Mouse (Mus musculus) megakaryocyte, embryonic 14.5 days (primary cell): ENCODE results near the gene Braf. TPM values are rescaled to one million over a fixed set of nuclear protein-coding genes. Genes with fewer than 3 reads are reported as not detected.

Experiments used
- H3K27me3 ChIP-seq: replicated peaks from 2 replicates; pipeline ENCODE3; 2012; ENCODE audit warnings: inconsistent platforms
- H3K36me3 ChIP-seq: replicated peaks from 2 replicates; pipeline ENCODE3; 2012; ENCODE audit warnings: low read length, inconsistent platforms, mixed read lengths
- H3K4me1 ChIP-seq: 2 replicates; pipeline ENCODE4 v1.6.1; 2012; ENCODE audit warnings: inconsistent platforms
- H3K4me3 ChIP-seq: replicated peaks from 2 replicates; pipeline ENCODE3; 2012; ENCODE audit warnings: moderate library complexity, mild to moderate bottlenecking, inconsistent platforms
- H3K9me3 ChIP-seq: 2 replicates; pipeline ENCODE4 v1.6.1; 2012; ENCODE audit warnings: inconsistent platforms
- FLI1 ChIP-seq: IDR thresholded peaks from 2 replicates; pipeline ENCODE4 v1.6.1; 2012; ENCODE audit warnings: low read length, inconsistent platforms, mixed read lengths
- GATA1 ChIP-seq: IDR thresholded peaks from 3 replicates; pipeline ENCODE4 v1.6.1; 2012; ENCODE audit warnings: mixed read lengths, low read length, inconsistent platforms, borderline replicate concordance
- polyA plus RNA-seq: library from polyadenylated mRNA; stranded (reverse); fragments of >175 nt; gene quantifications from 2 replicates; pipeline ENCODE4 v1.2.3, GENCODE M21; 2012; ENCODE audit warnings: low replicate concordance; ENCODE audit not compliant: insufficient read depth

Braf gene
- polyA plus RNA-seq, 1 experiment, result 0.84 TPM

DNA sequence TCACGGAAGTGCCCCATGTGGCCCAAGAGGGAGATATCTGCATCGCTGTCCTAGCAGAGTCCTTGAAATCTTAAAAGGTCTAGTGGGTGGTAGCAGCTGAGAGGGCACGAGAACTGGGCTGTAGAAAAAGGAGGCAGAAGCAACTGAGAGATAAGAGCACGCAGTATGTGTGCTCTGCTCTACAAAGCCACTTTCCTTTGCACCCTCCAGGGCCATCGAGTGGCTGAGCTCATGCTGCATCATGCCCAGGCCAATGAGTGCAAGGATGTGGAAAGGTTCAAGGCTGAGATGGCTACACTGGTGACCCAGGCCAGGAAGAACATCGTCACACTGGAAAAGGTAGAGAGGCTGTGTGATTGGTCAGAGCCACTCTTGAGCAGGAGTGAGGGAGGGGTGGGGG is 139.7 kb downstream of the Braf start, which contains the start of gene Gm42420:
Gm42420 (plus strand) TSS at position 237 of the 400 bp plus-strand sequence.
- Histone ChIP-seq H3K27me3 (no peaks in the 10 kb centered on the region), H3K36me3 (peaks cover 93% of the 10 kb centered on the region)

DNA sequence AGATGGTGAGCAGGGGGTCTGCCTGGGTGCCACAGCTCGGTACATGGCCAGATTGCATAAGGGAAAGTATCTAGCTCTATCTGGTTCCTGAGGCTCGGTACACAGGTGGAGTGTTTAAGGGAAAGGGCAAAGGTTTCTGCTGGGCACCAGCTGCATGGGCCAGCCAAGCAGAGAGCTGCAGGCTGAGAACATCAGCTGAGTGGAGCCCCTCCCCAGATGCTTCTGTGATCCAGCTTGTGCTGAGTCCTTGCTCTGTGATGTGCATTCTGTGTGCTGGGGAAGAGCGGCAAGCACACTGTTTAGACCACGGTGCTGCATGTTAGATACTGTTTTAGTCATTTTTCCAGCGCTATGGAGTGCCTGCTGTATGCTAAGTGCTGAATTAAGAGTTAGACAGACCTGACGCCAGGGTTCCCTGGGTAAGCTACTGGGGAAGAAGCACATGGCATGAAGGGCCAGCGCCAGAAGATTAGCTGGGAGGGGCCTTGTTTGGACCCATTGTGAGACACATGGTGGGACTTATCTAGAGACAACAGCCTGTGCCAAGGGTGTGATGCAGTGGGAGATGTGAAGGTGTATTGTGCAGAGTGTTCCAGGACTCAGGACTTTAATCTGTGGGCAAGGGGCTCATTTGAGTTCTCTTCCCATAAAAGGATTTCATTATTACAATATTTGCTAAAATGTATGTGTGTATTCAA is 144.0 kb downstream of the Braf start:
- Histone ChIP-seq H3K9me3 (no peaks in the 10 kb centered on the region), H3K4me1 (peaks cover 10% of the 10 kb centered on the region), H3K27me3 (no peaks in the 10 kb centered on the region), H3K4me3 (no peak overlapping the region), H3K36me3 (peaks cover 94% of the 10 kb centered on the region)
- TF ChIP-seq GATA1 (no peak), FLI1 (no peak)

More for the DNA sequence above, 139.7 kb downstream of the Braf start, which contains the start of gene Gm42420:
- H3K9me3 ChIP-seq, result no peaks in the 10 kb centered on the region
- H3K4me1 ChIP-seq, result peaks cover 12% of the 10 kb centered on the region
- TF ChIP-seq GATA1, result no peak
- TF ChIP-seq FLI1, result no peak
- peak within 1 kb of the TSS; percentile 53 for H3K4me3 ChIP-seq

DNA sequence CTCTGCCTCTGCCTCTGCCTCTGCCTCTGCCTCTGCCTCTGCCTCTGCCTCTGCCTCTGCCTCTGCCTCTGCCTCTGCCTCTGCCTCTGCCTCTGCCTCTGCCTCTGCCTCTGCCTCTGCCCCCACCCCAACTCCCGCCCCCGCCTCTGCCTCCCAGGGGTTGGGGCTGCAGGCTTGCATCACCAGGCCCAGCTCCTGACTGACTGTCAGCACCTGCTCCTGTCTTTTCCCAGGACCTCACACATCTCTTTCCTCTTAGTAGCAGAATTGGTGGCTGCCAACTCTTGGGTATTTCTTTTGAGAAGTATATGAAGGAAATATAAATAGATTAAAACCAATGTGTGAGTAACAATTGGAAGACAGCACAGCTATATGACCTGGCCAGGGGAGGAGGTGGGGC is 144.7 kb downstream of the Braf start:
- H3K9me3 ChIP-seq, result no peaks in the 10 kb centered on the region
- no peaks in the 10 kb centered on the region for H3K27me3 ChIP-seq
- H3K4me3 ChIP-seq, result no peak overlapping the region
- peaks cover 89% of the 10 kb centered on the region for H3K36me3 ChIP-seq
- TF ChIP-seq GATA1 (no peak), FLI1 (no peak)
- H3K4me1 ChIP-seq, result peaks cover 6% of the 10 kb centered on the region

DNA sequence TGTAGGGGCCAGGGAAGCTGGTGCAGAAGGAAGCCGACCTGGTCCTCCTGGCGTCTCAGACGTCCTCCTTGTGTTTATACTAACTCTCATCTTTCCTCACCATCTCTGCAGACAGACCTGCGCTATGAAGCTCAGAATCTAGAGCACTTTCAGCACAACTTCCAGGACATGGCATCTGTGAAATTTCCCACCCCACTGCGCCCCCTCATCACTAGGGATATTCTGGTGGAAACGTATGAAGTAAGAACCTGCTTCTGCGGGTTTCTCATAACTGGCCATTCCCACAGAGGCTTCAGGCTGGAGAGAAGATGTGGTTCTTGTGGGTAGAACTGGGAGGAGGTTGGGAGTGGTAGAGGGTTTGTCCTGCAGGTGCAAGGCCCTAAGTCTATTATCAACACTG is 145.7 kb downstream of the Braf start:
- H3K4me1 ChIP-seq, result peaks cover 8% of the 10 kb centered on the region
- no peaks in the 10 kb centered on the region for H3K9me3 ChIP-seq
- no peak overlapping the region for H3K4me3 ChIP-seq
- peaks cover 81% of the 10 kb centered on the region for H3K36me3 ChIP-seq
- no peaks in the 10 kb centered on the region for H3K27me3 ChIP-seq
- TF ChIP-seq GATA1 (no peak), FLI1 (no peak)

DNA sequence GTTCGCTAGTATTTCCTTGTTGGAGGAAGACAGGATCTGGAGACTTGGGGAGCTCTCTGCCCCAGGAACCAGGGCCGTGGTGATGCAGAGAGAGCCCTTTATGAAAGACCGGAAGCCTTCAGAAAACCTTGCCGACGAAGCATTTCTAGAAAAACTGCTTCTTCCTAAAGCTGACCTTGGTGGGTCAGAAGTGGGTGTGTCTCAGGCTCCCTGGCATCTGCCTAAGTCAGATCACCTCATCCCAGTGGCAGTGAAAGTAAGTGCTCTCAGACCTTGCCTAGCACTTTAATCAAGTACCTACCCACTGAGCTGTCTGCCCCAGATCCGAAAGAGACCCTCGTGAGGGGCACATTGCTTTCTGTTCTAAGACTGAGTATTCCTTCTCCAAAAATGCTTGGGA is 150.3 kb downstream of the Braf start:
- Histone ChIP-seq H3K4me1 (peaks cover 25% of the 10 kb centered on the region), H3K9me3 (peaks cover 4% of the 10 kb centered on the region; the same call in 1 of the 2 replicates), H3K4me3 (peak overlapping the region; percentile 95), H3K36me3 (peaks cover 40% of the 10 kb centered on the region), H3K27me3 (peaks cover 5% of the 10 kb centered on the region)
- TF ChIP-seq FLI1, result no peak
- TF ChIP-seq GATA1, result no peak

DNA sequence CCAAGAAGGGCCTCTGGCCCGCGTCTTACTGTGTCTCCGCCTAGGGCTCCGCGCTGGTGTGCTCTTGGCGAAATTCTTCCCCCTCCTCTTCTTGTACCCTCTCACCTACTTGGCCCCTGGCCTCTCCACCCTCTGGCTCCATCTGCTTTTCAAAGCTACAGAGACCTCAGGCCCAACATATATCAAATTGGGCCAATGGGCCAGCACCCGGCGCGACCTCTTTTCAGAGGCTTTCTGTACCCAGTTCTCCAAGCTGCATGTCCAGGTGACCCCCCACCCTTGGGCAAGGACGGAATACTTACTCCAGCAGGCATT is 150.8 kb downstream of the Braf start:
- Histone ChIP-seq H3K36me3 (peaks cover 35% of the 10 kb centered on the region), H3K27me3 (peaks cover 8% of the 10 kb centered on the region), H3K4me3 (peak overlapping the region; percentile 95), H3K9me3 (peaks cover 4% of the 10 kb centered on the region; the same call in 1 of the 2 replicates), H3K4me1 (peaks cover 25% of the 10 kb centered on the region)
- TF ChIP-seq GATA1 (no peak), FLI1 (no peak)

DNA sequence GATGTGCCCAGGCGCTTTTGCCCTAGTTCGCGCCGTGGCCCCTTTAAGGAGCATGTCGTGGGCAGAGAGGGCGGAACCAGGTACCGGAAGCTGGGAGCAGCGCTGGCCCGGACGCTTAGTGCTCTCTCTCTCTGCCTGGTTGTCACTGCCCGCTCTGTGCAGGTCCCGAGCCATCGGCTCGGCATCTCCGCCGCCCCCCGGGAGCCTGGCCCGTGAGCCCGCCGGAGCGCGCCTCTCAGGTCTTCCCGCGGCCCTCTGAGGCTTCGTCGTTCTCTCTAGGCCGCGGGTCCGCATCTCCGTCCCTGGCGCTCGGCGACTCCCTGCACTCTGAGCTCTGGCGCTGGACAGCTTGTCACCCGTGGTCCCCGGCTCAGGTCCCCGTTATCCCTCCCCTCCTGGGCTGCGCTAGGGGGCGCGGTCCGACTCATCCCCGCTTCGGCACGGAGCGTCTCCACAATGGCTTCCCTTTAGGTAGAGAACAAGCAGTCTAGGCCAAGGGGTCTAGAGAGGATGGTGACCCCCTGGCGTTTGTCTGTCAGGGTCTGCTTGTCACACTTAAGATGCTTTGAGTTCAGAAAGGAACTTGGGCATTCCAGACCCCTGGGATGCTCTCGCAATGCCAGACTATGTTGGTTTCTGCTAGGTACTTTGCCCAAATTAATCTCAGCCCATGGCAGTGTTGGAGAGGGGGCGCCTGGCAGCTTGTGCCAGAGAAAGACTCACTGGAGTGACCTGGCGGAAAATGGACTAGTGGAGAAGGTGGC is 151.3 kb downstream of the Braf start, which contains the start of gene Adck2:
Adck2 (plus strand) TSS at position 83 of the 764 bp plus-strand sequence.
- peaks cover 12% of the 10 kb centered on the region for H3K27me3 ChIP-seq
- H3K36me3 ChIP-seq, result peaks cover 30% of the 10 kb centered on the region
- peaks cover 25% of the 10 kb centered on the region for H3K4me1 ChIP-seq
- no peak for TF ChIP-seq GATA1
- H3K9me3 ChIP-seq, result peaks cover 4% of the 10 kb centered on the region; the same call in 1 of the 2 replicates
- H3K4me3 ChIP-seq, result peak within 1 kb of the TSS; percentile 95

DNA sequence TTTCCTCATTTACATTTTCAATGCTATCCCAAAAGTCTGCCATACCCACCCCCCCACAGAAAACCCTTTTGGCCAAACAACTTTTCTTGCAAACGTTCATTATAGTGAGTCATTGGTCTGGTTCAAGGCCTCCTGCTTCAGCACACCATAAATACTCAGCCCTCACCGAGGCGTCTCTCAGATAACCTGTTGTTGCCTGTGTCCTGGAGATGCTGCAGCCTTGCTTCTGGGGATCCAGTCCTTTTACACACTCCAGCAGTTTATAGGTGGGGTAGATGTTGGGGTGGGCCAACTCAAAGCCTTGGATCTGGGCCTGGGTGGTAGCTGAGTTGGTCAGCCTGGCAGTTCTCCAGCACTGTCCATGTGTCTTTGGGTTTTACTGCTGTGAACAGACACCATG is 154.8 kb downstream of the Braf start:
- peaks cover 27% of the 10 kb centered on the region for H3K27me3 ChIP-seq
- H3K36me3 ChIP-seq, result no peaks in the 10 kb centered on the region
- peaks cover 25% of the 10 kb centered on the region for H3K4me1 ChIP-seq
- H3K9me3 ChIP-seq, result peaks cover 4% of the 10 kb centered on the region; the same call in 1 of the 2 replicates
- TF ChIP-seq FLI1 (no peak), GATA1 (no peak)
- H3K4me3 ChIP-seq, result no peak overlapping the region

DNA sequence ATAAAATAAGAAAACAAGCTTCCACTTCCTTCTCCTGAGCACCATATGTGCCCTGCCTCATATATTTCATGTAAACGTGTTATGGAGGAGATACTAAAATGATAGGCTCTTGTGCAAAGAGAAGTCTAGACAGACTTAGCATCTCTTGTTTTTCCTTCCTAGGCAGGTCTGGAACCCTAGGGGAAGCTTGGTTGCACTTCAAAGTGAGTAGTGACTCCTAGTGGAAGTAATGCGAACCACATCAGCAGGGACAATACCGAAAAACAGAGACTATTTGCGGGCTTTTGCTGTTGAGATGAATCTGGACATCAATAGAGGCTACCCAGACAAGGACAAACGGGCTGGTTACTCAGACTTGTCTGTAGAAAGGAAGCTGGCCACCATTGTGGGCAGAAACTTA is 157.7 kb downstream of the Braf start:
- no peak for TF ChIP-seq FLI1
- TF ChIP-seq GATA1, result no peak
- Histone ChIP-seq H3K4me1 (peaks cover 7% of the 10 kb centered on the region), H3K4me3 (no peak overlapping the region), H3K36me3 (no peaks in the 10 kb centered on the region), H3K9me3 (peaks cover 4% of the 10 kb centered on the region; the same call in 1 of the 2 replicates), H3K27me3 (peaks cover 34% of the 10 kb centered on the region)
